Comparison of ENCODE assay signal across 18 mouse cellular contexts in genomic region chr7:113859480-113859881, GRCm38 (mm10).
DNase-seq lines count a peak whose midpoint lies in the region; ATAC-seq and TF ChIP-seq lines count a peak whose summit lies in the region.
"Had no signal": no experiment of that assay in that cellular context is flagged by ENCODE, and none has a peak within 500 bp of the region (broad histone marks: within the 10 kb centered on the region; RNA-seq: fewer than 3 reads in every experiment).

No protein-coding gene starts in this region.

- no peaks in the 10 kb centered on the region for H3K9me3 ChIP-seq in kidney, embryonic 15.5 days (replicated peaks)
- H3K9me3 ChIP-seq: heart, embryonic 12.5 days; hindbrain, embryonic 15.5 days; limb, embryonic 12.5 days had no signal

- H3K4me2 ChIP-seq in kidney, embryonic 15.5 days: no peak overlapping the region
- H3K4me2 ChIP-seq: heart, embryonic 12.5 days; hindbrain, embryonic 15.5 days; limb, embryonic 12.5 days had no signal

- no peak overlapping the region for H3K4me3 ChIP-seq in kidney, adult 2 months (ENCODE audit: insufficient read depth, low read depth, low read length)
- no peak overlapping the region for H3K4me3 ChIP-seq in kidney, embryonic 15.5 days (replicated peaks)
- H3K4me3 ChIP-seq: heart, embryonic 12.5 days; hindbrain, embryonic 15.5 days; limb, embryonic 12.5 days had no signal

- TF ChIP-seq CTCF in kidney, adult 2 months (conservative IDR thresholded peaks at IDR 0.05; ENCODE audit: insufficient read depth, insufficient read length, low read depth, low read length): no peak

- 0 out of 2 replicates have a peak, but pooled peaks have one; percentile 33 for ATAC-seq in kidney, embryonic 15.5 days (replicated peaks; ENCODE audit: low FRiP score)
- ATAC-seq in megakaryocyte, adult 5-6 weeks (ENCODE audit: poor library complexity, severe bottlenecking): no peak
- ATAC-seq: intestine, postnatal 0 days had no signal

- TF ChIP-seq POLR2A in kidney, adult 2 months (IDR thresholded peaks at IDR 0.05; ENCODE audit: low read depth, low read length): no peak

- H3K27ac ChIP-seq in kidney, adult 2 months (ENCODE audit: insufficient read depth, low read depth, low read length): no peak overlapping the region
- H3K27ac ChIP-seq in kidney, embryonic 15.5 days: peak overlapping the region; percentile 20; the same call in 1 of the 2 replicates
- H3K27ac ChIP-seq: hindbrain, embryonic 15.5 days; limb, embryonic 12.5 days; liver, embryonic 14.5 days had no signal

- H3K4me1 ChIP-seq in kidney, adult 2 months (ENCODE audit: control insufficient read depth, insufficient read depth, low read length): no peaks in the 10 kb centered on the region
- no peaks in the 10 kb centered on the region for H3K4me1 ChIP-seq in kidney, embryonic 15.5 days
- H3K4me1 ChIP-seq: hindbrain, embryonic 15.5 days; limb, embryonic 12.5 days had no signal

- H3K36me3 ChIP-seq in kidney, adult 2 months (ENCODE audit: control insufficient read depth, insufficient read depth, low read length): no peaks in the 10 kb centered on the region
- H3K36me3 ChIP-seq in kidney, embryonic 15.5 days: no peaks in the 10 kb centered on the region
- H3K36me3 ChIP-seq: heart, embryonic 12.5 days; hindbrain, embryonic 15.5 days; limb, embryonic 12.5 days had no signal

- peak; percentile 25 for DNase-seq in kidney, adult 2 months
- no peak for DNase-seq in kidney, adult 18-20 months
- DNase-seq in brain, embryonic 18.5 days (ENCODE audit: low read depth, low spot score): peak; percentile 26
- peak; percentile 41 for DNase-seq in lung, postnatal 36 days
- no peak for DNase-seq in frontal cortex, postnatal 36 days (ENCODE audit: low spot score in 2 of 2)
- DNase-seq: cerebellum, postnatal 14 days; gastrocnemius, postnatal 25 days; midbrain, embryonic 14.5 days; right cerebral cortex, adult 18-20 months; spleen, adult 18-20 months; thymus, adult 18-20 months had no signal

- H3K9ac ChIP-seq in kidney, embryonic 15.5 days: no peak overlapping the region
- H3K9ac ChIP-seq: heart, embryonic 12.5 days; hindbrain, embryonic 15.5 days; limb, embryonic 12.5 days; liver, embryonic 14.5 days had no signal

- WGBS in kidney, adult 2 months: 70% methylated on average over 5 of the region's 5 CpGs
- 66% methylated on average over 5 of the region's 5 CpGs for WGBS in kidney, embryonic 15.5 days

- H3K27me3 ChIP-seq in kidney, adult 2 months (replicated peaks; ENCODE audit: control insufficient read depth, insufficient read depth, low read length): no peaks in the 10 kb centered on the region
- no peaks in the 10 kb centered on the region for H3K27me3 ChIP-seq in kidney, embryonic 15.5 days
- H3K27me3 ChIP-seq: heart, embryonic 12.5 days; hindbrain, embryonic 15.5 days; limb, embryonic 12.5 days had no signal

Comparison
In these comparisons a context has a peak if more than half of its experiments do, and no peak if none do; other contexts are left out.
1. DNase-seq: peak in kidney, adult 2 months (single experiment), brain, embryonic 18.5 days (single experiment) and lung, postnatal 36 days (single experiment); none in kidney, adult 18-20 months (single experiment) and frontal cortex, postnatal 36 days (0 of 2).